Mouse (Mus musculus) cerebellum, postnatal 10 days (tissue): ENCODE measurements at regions not wholly inside any gene's neighbourhood (a gene's known extent, or its start where the extent isn't known, plus 50 kb on each side); places are given as distances from the start of the nearest gene placed in this dataset.

Source experiments
- DNase-seq, 2 experiments: peaks; one replicate each; pipeline ENCODE4 v3.0.0; 2021; ENCODE audit warnings: mixed read lengths in 2 of 2

DNA sequence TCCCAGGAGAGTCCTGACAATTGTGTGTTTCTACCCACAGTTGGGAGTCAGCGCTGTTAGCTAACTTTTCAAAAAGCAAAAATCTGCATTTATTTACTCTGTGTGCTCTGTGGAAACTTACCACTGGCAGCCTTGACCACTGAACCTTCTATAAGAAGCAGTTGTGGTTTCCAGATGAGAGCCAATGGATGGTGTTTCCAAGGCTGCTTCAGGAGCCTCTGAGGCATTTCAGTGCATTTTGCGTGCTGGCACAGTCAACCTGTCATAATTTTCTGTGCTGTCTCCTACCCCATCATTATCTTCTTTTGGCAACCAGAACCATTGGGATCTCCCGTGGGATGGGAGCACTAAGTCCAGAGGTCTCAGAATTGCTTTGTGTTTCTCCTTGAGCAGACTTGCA lies 60.3 kb downstream of the 4930544G11Rik start:
- DNase-seq, result no peak

DNA sequence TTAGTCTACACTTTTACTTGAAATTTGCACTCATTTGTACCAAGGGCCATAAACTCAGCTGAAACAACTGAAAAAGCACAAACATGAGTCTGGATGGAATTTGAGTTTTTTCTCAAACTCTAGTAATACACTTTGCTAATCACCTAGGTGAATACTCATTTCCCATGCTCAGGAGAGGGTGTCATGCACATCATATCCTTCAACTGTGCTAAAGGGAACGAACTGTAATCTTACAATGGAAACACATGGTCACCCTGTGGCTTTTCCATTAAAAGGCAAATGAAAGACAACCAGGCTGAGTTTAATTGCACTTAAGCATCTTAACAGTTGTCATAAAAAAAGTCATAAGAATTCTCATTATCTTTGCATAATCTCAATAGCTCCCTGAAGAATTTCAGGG lies 71.1 kb downstream of the 4930544G11Rik start:
- no peak for DNase-seq

- peak; percentile 55 to 68 for DNase-seq
Measured at GRCm38 (mm10) chr6:66036789-66037188, 84.4 kb downstream of the 4930544G11Rik start.

DNA sequence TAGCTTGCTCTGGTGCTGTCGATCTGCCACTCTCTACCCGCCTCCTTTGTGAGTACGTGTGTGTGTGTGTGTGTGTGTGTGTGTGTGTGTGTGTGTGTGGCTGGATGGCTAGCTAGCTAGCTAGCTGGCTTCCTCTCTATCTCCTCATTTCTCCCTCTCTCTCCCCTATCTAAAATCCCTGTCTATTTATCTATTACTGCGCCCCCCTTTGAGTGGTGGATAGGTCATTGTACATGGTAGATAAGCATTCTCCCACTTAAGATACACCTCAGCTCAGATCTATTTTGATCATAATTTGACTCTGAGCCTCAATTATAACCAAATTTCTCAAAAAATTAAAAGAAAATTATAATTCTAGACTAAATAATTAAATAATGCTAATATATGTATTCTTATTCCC lies 99.4 kb downstream of the 4930544G11Rik start:
- DNase-seq, result no peak

GRCm38 (mm10) chr6:66052386-66052785 lies 100.0 kb downstream of the 4930544G11Rik start:
- no peak for DNase-seq

- no peak for DNase-seq
Measured at GRCm38 (mm10) chr6:66053197-66053596, 100.8 kb downstream of the 4930544G11Rik start.

GRCm38 (mm10) chr6:66068874-66069273 lies 116.5 kb downstream of the 4930544G11Rik start:
- DNase-seq, result no peak

DNA sequence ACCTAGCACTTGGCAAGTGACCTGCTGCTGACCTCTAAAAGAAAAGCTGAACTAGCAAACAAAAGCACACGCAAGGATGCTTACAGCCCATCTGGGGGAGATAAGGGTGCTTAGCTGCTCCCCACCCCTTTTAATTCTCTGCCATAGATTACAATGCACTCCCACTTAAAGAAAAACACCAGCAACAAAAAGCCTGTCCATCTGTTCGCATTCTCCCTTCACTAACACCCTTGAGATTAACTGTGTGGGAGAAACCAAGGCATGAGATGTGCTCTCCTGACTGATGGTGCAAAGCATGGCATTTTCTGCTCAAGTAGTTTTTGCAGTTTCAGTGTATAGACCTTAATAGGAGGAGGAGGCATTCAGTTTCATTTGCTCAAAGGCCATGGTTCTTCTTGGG lies 125.0 kb downstream of the 4930544G11Rik start:
- DNase-seq, result no peak

DNA sequence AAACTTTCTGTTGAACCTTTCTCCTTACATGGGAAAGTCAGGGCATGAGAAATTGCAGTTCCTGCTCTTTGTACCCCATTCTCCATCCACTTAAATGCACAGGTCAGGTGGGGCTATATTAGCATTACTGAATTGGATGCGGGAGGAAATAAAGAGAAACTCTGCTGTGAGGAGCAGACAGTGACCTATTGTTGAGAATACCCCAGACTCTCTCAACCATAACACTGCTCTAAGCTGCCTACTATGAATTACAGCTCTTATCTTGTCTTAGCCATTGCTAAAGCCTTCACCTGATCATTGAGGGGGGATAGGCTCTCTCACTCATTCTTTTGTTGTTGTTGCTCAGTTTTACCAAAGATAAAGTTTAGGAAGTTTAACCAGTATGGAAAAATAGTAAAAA lies 126.4 kb downstream of the 4930544G11Rik start:
- no peak for DNase-seq

GRCm38 (mm10) chr6:66101555-66102071 lies 149.2 kb downstream of the 4930544G11Rik start:
- DNase-seq, result no peak

- peak; percentile 6 to 14 for DNase-seq
Measured at GRCm38 (mm10) chr6:66114366-66114765, 162.0 kb downstream of the 4930544G11Rik start.

DNA sequence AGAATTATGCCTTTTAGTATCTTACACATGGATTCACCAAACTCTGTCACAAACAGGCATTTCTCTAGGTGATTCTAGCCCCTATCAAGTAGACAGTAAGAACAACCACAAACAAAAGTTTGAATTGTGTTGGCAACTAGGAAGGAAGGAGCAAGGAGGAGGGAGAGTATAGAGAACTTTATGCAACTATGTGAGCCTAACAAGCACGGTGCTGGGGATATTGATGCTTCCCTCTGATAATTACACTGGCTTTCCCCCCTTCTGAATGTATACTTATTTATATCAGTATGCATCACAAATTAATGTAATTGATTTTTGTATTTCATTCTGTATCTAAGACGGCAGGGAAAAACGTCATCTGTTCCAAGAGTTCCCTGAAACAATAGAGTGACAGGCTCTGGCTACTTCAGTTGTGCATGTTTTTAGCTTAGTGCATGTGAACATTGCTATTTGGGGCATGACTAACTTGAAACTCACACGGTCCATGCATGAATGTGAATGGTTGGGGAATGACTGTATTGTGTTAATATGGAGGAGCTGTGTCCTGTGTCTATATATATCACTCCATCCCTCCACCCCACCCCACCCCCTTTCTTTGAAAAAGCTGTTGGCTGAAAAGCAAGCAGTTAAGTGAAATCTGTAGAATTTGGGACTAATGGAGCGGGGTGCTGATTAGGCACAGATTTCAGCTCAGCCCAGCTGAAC lies 169.2 kb downstream of the 4930544G11Rik start:
- DNase-seq, result no peak

DNA sequence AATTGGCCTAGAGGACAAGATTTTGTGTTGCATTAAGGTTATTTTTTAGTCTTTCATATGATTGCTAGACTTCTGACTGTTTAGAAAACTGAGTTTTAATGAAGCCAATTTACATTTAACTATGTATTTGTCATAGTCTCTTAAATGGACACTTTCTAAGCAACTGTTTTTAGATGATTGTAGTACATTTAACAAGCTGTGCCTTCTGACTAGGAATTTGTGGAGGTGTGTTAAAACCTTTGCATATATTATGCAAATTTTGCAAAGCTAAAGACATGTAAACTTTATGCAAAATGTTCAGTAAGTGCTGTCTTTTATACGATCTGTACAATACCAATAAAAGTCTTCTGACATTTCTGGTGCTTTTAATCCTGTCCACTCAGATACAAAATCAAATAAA lies 171.9 kb downstream of the 4930544G11Rik start:
- no peak for DNase-seq

GRCm38 (mm10) chr6:66151786-66152185 lies 199.4 kb downstream of the 4930544G11Rik start:
- no peak for DNase-seq

GRCm38 (mm10) chr6:66154831-66155230 lies 202.4 kb downstream of the 4930544G11Rik start:
- no peak for DNase-seq

GRCm38 (mm10) chr6:66160805-66161204 lies 208.4 kb downstream of the 4930544G11Rik start:
- DNase-seq, result no peak

DNA sequence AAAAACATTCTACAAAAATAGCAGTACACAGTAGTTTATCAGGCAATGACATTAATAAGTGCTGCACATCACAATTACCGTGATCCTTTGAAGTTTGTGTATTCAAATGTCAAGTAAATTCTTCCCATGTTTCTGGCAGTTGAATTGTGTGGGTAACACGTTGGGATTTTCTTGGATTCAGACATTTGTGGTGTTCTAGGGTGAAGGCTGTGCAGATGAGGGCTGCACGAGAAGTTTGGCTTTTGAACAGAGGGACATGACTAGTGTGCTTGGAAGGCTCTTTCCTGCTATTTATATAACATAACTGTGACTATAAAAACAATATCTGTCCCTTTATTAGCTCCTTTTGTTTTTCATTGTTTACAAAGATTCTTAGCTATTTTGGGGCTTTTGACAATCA lies 216.5 kb downstream of the 4930544G11Rik start:
- no peak for DNase-seq

GRCm38 (mm10) chr6:66197990-66198389 lies 245.6 kb downstream of the 4930544G11Rik start:
- no peak for DNase-seq

GRCm38 (mm10) chr6:66200136-66200790 lies 247.9 kb downstream of the 4930544G11Rik start:
- no peak for DNase-seq

- no peak for DNase-seq
Measured at GRCm38 (mm10) chr6:66206197-66206925, 254.0 kb downstream of the 4930544G11Rik start.

DNA sequence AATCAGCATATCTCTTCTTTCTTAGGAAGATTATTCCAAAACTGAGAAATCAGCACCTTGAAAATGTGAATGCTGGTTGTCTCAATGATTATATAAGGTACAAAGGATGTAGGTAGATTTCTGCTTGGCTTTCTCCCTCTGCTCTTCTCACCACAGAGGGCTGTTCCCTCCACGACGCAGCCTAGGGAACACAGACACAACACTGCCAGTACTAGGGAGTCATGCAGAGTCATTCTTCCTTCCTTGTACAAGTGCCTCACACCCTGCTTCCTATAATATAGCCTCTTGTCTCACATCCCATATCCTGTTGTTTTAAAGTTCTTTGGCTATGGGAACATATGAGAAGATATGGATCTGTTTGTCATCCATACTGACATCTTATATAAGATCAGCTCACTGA lies 265.1 kb downstream of the 4930544G11Rik start:
- no peak for DNase-seq

- DNase-seq, result peak; percentile 63 to 65
Measured at GRCm38 (mm10) chr6:66224164-66224903, 271.9 kb downstream of the 4930544G11Rik start.

DNA sequence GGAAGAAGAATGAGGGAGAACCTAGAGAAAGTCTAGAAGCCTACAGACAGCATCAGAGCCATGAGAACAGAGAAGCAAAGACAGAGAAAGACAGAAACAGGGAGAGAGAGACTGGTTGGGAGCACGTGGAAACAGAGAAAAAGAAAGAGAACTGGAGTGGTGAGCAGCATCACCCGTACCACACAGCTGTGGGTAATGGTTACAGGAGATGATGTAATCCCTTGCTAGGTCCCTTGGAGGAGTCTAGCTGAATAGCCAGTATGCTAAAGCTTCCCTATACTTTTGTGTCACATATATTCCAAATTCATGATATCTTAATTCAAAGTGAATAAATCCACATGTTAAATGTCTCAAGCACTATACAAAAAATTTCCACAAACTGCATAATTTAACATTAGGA lies 284.0 kb downstream of the 4930544G11Rik start:
- DNase-seq, result no peak
